Mouse (Mus musculus) lung, postnatal 25 days (tissue): ENCODE measurements around the gene Arhgef38.
A peak's percentile ranks its signal among the peaks of the same experiment; 100 is the strongest.

Source experiments
- DNase-seq: peaks from one replicate; pipeline ENCODE4 v3.0.0; 2022; ENCODE audit warnings: low spot score

Arhgef38 gene

GRCm38 (mm10) chr3:133234821-133235295 lies at the start of gene Arhgef38:
Gene Arhgef38, minus strand, starts transcription at chr3:133234949.
- DNase-seq = peak; percentile 83

GRCm38 (mm10) chr3:133271887-133272286 lies 37.1 kb upstream of the Arhgef38 start:
- DNase-seq = peak; percentile 82

- no peak for DNase-seq
Observed at GRCm38 (mm10) chr3:133258860-133259259, 24.1 kb upstream of the Arhgef38 start.

GRCm38 (mm10) chr3:133255842-133256241 lies 21.1 kb upstream of the Arhgef38 start:
- DNase-seq = no peak

- DNase-seq = no peak
Observed at GRCm38 (mm10) chr3:133244027-133244426, 9.3 kb upstream of the Arhgef38 start.

GRCm38 (mm10) chr3:133241916-133242315 lies 7.2 kb upstream of the Arhgef38 start:
- DNase-seq = no peak

- DNase-seq = peak; percentile 31
Observed at GRCm38 (mm10) chr3:133233993-133234392, 756 bp downstream of the Arhgef38 start.

- no peak for DNase-seq
Observed at GRCm38 (mm10) chr3:133230427-133230826, 4.3 kb downstream of the Arhgef38 start.

- DNase-seq = no peak
Observed at GRCm38 (mm10) chr3:133229594-133229993, 5.2 kb downstream of the Arhgef38 start.

GRCm38 (mm10) chr3:133227258-133228012 lies 7.3 kb downstream of the Arhgef38 start:
- no peak for DNase-seq

- DNase-seq = no peak
Observed at GRCm38 (mm10) chr3:133218501-133218900, 16.2 kb downstream of the Arhgef38 start.

GRCm38 (mm10) chr3:133215198-133215819 lies 19.4 kb downstream of the Arhgef38 start:
- no peak for DNase-seq

- DNase-seq = no peak
Observed at GRCm38 (mm10) chr3:133213434-133214114, 21.2 kb downstream of the Arhgef38 start.

- DNase-seq = peak; percentile 39
Observed at GRCm38 (mm10) chr3:133211324-133211723, 23.4 kb downstream of the Arhgef38 start.

- DNase-seq = no peak
Observed at GRCm38 (mm10) chr3:133203713-133204112, 31.0 kb downstream of the Arhgef38 start.

- DNase-seq = no peak
Observed at GRCm38 (mm10) chr3:133202171-133202570, 32.6 kb downstream of the Arhgef38 start.

- DNase-seq = no peak
Observed at GRCm38 (mm10) chr3:133188930-133189329, 45.8 kb downstream of the Arhgef38 start.

GRCm38 (mm10) chr3:133187524-133187923 lies 47.2 kb downstream of the Arhgef38 start:
- DNase-seq = peak; percentile 31

GRCm38 (mm10) chr3:133176033-133176750 lies 58.6 kb downstream of the Arhgef38 start:
- no peak for DNase-seq

GRCm38 (mm10) chr3:133172291-133172690 lies 62.5 kb downstream of the Arhgef38 start:
- DNase-seq = no peak

GRCm38 (mm10) chr3:133169737-133170136 lies 65.0 kb downstream of the Arhgef38 start:
- no peak for DNase-seq

- DNase-seq = no peak
Observed at GRCm38 (mm10) chr3:133167550-133167949, 67.2 kb downstream of the Arhgef38 start.
